Mouse (Mus musculus): ENCODE data around the gene Csrp3. TPM values are rescaled to one million over a fixed set of nuclear protein-coding genes. Genes with fewer than 3 reads are reported as not detected.

The Csrp3 gene
- total and polyA plus RNA-seq, 3 experiments, result not detected

DNA sequence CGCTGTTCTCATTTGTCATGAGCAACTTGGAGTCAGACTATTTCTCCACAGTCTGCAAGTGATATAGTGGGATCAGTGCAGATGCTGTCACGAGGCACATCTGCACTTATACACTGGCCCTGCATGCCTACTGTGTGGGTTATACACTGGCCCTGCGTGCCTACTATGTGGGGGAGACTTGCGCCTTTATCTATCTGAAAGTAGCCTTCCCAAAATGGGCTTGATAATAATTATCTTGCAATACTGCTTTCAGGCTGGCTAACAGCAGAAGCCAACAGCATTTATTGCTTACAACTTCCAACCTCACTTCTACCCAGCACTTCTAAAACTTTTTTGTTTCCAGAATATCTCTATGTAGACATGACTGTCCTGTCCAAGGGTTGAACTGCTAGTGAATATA lies 14.0 kb upstream of the Csrp3 start:
- H3K27me3 ChIP-seq (ENCODE audit: insufficient read depth, low read length), result no peaks in the 10 kb centered on the region
- DNase-seq (ENCODE audit: low spot score) (no peak), ATAC-seq (ENCODE audit: extremely low read depth, insufficient number of reproducible peaks, low FRiP score, poor library complexity, severe bottlenecking) (no peak)
- H3K4me3 ChIP-seq (ENCODE audit: low read depth, low read length), result no peak overlapping the region
- H3K4me1 ChIP-seq (ENCODE audit: insufficient read depth, low read depth, low read length), result peaks cover 29% of the 10 kb centered on the region
- no peaks in the 10 kb centered on the region for H3K9me3 ChIP-seq (replicated peaks)
- TF ChIP-seq TAL1 (conservative IDR thresholded peaks at IDR 0.05; ENCODE audit: low read depth, low read length) (no peak), CTCF (IDR thresholded peaks at IDR 0.05; ENCODE audit: low read depth, low read length) (no peak), GATA1 (IDR thresholded peaks at IDR 0.05; ENCODE audit: borderline replicate concordance, low read length) (no peak), POLR2AphosphoS5 (IDR thresholded peaks at IDR 0.05; ENCODE audit: insufficient replicate concordance, low read depth, low read length) (no peak), GATA2 (IDR thresholded peaks at IDR 0.05; ENCODE audit: borderline replicate concordance, low read depth, low read length) (no peak)
- H3K36me3 ChIP-seq (replicated peaks), result peaks cover 31% of the 10 kb centered on the region

- no peak overlapping the region for H3K4me3 ChIP-seq (ENCODE audit: low read depth, low read length)
- H3K9me3 ChIP-seq (replicated peaks), result no peaks in the 10 kb centered on the region
- ATAC-seq (ENCODE audit: extremely low read depth, insufficient number of reproducible peaks, low FRiP score, poor library complexity, severe bottlenecking), result no peak
- peaks cover 26% of the 10 kb centered on the region for H3K4me1 ChIP-seq (ENCODE audit: insufficient read depth, low read depth, low read length)
- no peak for DNase-seq (ENCODE audit: low spot score)
- no peaks in the 10 kb centered on the region for H3K27me3 ChIP-seq (ENCODE audit: insufficient read depth, low read length)
- H3K36me3 ChIP-seq (replicated peaks), result peaks cover 25% of the 10 kb centered on the region
- TF ChIP-seq TAL1 (conservative IDR thresholded peaks at IDR 0.05; ENCODE audit: low read depth, low read length) (no peak), GATA2 (IDR thresholded peaks at IDR 0.05; ENCODE audit: borderline replicate concordance, low read depth, low read length) (no peak), CTCF (IDR thresholded peaks at IDR 0.05; ENCODE audit: low read depth, low read length) (no peak), POLR2AphosphoS5 (IDR thresholded peaks at IDR 0.05; ENCODE audit: insufficient replicate concordance, low read depth, low read length) (no peak), GATA1 (IDR thresholded peaks at IDR 0.05; ENCODE audit: borderline replicate concordance, low read length) (no peak)
Observed at GRCm38 (mm10) chr7:48860948-48861347, 13.1 kb upstream of the Csrp3 start.

DNA sequence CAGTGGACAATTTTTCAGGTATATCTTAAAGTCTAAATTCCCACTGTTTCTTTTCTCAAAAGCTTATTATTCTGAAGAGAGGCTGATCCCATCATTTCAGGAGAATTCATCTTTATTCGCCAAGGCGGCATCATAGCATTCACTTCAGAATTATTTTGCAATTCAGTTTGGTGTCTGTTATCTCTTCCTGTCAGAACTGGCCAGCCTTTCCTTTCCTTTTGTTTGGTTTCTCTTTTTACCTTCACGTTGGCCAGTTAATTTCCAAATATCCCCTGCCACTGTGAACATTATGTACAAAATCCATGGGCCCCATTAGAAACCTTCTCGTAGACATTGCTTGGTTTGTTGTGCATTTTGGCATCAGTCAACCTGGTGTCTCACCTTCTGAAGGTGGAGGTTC lies 11.5 kb upstream of the Csrp3 start:
- DNase-seq (ENCODE audit: low spot score) (no peak), ATAC-seq (ENCODE audit: extremely low read depth, insufficient number of reproducible peaks, low FRiP score, poor library complexity, severe bottlenecking) (no peak)
- Histone ChIP-seq H3K36me3 (replicated peaks) (peaks cover 12% of the 10 kb centered on the region), H3K27me3 (ENCODE audit: insufficient read depth, low read length) (no peaks in the 10 kb centered on the region), H3K9me3 (replicated peaks) (no peaks in the 10 kb centered on the region), H3K4me1 (ENCODE audit: insufficient read depth, low read depth, low read length) (peaks cover 11% of the 10 kb centered on the region), H3K4me3 (ENCODE audit: low read depth, low read length) (no peak overlapping the region)
- TF ChIP-seq GATA1 (IDR thresholded peaks at IDR 0.05; ENCODE audit: borderline replicate concordance, low read length) (no peak), GATA2 (IDR thresholded peaks at IDR 0.05; ENCODE audit: borderline replicate concordance, low read depth, low read length) (no peak), POLR2AphosphoS5 (IDR thresholded peaks at IDR 0.05; ENCODE audit: insufficient replicate concordance, low read depth, low read length) (no peak), TAL1 (conservative IDR thresholded peaks at IDR 0.05; ENCODE audit: low read depth, low read length) (no peak), CTCF (IDR thresholded peaks at IDR 0.05; ENCODE audit: low read depth, low read length) (no peak)

DNA sequence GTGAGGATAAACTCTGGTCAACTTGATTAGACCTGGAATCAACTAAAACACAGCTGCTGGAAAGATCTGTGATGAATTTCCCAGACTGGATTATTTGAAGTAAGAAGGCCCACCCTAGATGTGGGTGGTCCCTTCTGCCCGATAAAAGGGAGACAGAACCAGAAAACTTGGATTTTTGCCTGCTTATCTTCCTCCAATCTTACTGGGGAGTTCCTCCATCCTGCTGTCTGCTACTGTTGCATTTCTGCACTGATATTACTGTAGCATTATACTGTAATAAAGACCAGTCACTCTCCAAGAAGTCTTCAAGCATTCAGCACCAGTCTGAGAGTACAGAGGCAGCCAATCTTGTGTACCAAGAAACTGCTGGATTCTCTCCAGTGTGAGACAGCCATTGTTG lies 10.4 kb upstream of the Csrp3 start:
- H3K4me3 ChIP-seq (ENCODE audit: low read depth, low read length), result no peak overlapping the region
- no peak for DNase-seq (ENCODE audit: low spot score)
- no peaks in the 10 kb centered on the region for H3K27me3 ChIP-seq (ENCODE audit: insufficient read depth, low read length)
- 0 out of 2 replicates have a peak, but pooled peaks cover 2% of the 10 kb centered on the region for H3K4me1 ChIP-seq (ENCODE audit: insufficient read depth, low read depth, low read length)
- ATAC-seq (ENCODE audit: extremely low read depth, insufficient number of reproducible peaks, low FRiP score, poor library complexity, severe bottlenecking), result no peak
- no peaks in the 10 kb centered on the region for H3K9me3 ChIP-seq (replicated peaks)
- TF ChIP-seq CTCF (IDR thresholded peaks at IDR 0.05; ENCODE audit: low read depth, low read length), result no peak
- peaks cover 3% of the 10 kb centered on the region for H3K36me3 ChIP-seq (replicated peaks)

DNA sequence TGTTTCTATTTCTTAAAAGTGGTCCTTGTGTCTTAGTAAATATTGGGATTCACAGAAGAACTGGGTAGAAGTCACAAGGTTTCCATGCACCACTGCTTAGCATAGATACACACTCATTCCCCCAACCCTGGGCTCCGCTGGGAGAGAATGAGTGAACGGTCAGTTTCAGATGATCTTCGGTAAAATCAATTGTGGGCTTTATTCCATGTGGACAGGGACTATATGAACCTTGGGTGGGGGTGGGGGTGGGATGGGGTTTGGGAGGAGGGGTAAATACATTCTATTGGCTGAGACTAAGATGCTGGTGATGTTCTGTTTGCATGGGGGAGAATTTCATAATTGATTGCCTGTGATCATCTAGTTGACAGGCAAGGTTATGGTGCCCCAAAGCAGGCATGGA lies 7.6 kb upstream of the Csrp3 start:
- DNase-seq (ENCODE audit: low spot score), result no peak
- no peaks in the 10 kb centered on the region for H3K4me1 ChIP-seq (ENCODE audit: insufficient read depth, low read depth, low read length)
- no peaks in the 10 kb centered on the region for H3K36me3 ChIP-seq (replicated peaks)
- H3K4me3 ChIP-seq (ENCODE audit: low read depth, low read length), result no peak overlapping the region
- no peak for ATAC-seq (ENCODE audit: extremely low read depth, insufficient number of reproducible peaks, low FRiP score, poor library complexity, severe bottlenecking)
- no peak for TF ChIP-seq POLR2AphosphoS5 (IDR thresholded peaks at IDR 0.05; ENCODE audit: insufficient replicate concordance, low read depth, low read length)
- TF ChIP-seq TAL1 (conservative IDR thresholded peaks at IDR 0.05; ENCODE audit: low read depth, low read length), result no peak
- TF ChIP-seq GATA1 (IDR thresholded peaks at IDR 0.05; ENCODE audit: borderline replicate concordance, low read length), result no peak
- no peak for TF ChIP-seq GATA2 (IDR thresholded peaks at IDR 0.05; ENCODE audit: borderline replicate concordance, low read depth, low read length)
- no peak for TF ChIP-seq CTCF (IDR thresholded peaks at IDR 0.05; ENCODE audit: low read depth, low read length)
- no peaks in the 10 kb centered on the region for H3K9me3 ChIP-seq (replicated peaks)
- H3K27me3 ChIP-seq (ENCODE audit: insufficient read depth, low read length), result no peaks in the 10 kb centered on the region

GRCm38 (mm10) chr7:48853496-48853895 lies 5.7 kb upstream of the Csrp3 start:
- no peak for ATAC-seq (ENCODE audit: extremely low read depth, insufficient number of reproducible peaks, low FRiP score, poor library complexity, severe bottlenecking)
- DNase-seq (ENCODE audit: low spot score), result no peak
- Histone ChIP-seq H3K4me1 (ENCODE audit: insufficient read depth, low read depth, low read length) (no peaks in the 10 kb centered on the region), H3K9me3 (replicated peaks) (no peaks in the 10 kb centered on the region), H3K36me3 (replicated peaks) (no peaks in the 10 kb centered on the region), H3K4me3 (ENCODE audit: low read depth, low read length) (no peak overlapping the region), H3K27me3 (ENCODE audit: insufficient read depth, low read length) (no peaks in the 10 kb centered on the region)
- TF ChIP-seq GATA1 (IDR thresholded peaks at IDR 0.05; ENCODE audit: borderline replicate concordance, low read length) (no peak), TAL1 (conservative IDR thresholded peaks at IDR 0.05; ENCODE audit: low read depth, low read length) (no peak), GATA2 (IDR thresholded peaks at IDR 0.05; ENCODE audit: borderline replicate concordance, low read depth, low read length) (no peak), POLR2AphosphoS5 (IDR thresholded peaks at IDR 0.05; ENCODE audit: insufficient replicate concordance, low read depth, low read length) (no peak), CTCF (IDR thresholded peaks at IDR 0.05; ENCODE audit: low read depth, low read length) (no peak)
